Mouse (Mus musculus) layer of hippocampus, postnatal 36 days (tissue): Measurements from ENCODE around the gene Arpc1a. TPM values are rescaled to one million over a fixed set of nuclear protein-coding genes. Genes with fewer than 3 reads are reported as not detected.
"Not testable (repeated sequence)": the region's sequence is repeated elsewhere in the genome, so short reads cannot be mapped to it uniquely, and the experiment has no call there.

Source experiments
- DNase-seq, 2 experiments: peaks; one replicate each; pipeline ENCODE4 v3.0.0; 2022
- total RNA-seq, 2 experiments: library from RNA; stranded (reverse); gene quantifications; 2 replicates each; pipeline ENCODE4 v1.2.3; 2021

Gene Arpc1a
- total RNA-seq, 2 experiments from 2014 or later = 248 to 263 TPM

DNA sequence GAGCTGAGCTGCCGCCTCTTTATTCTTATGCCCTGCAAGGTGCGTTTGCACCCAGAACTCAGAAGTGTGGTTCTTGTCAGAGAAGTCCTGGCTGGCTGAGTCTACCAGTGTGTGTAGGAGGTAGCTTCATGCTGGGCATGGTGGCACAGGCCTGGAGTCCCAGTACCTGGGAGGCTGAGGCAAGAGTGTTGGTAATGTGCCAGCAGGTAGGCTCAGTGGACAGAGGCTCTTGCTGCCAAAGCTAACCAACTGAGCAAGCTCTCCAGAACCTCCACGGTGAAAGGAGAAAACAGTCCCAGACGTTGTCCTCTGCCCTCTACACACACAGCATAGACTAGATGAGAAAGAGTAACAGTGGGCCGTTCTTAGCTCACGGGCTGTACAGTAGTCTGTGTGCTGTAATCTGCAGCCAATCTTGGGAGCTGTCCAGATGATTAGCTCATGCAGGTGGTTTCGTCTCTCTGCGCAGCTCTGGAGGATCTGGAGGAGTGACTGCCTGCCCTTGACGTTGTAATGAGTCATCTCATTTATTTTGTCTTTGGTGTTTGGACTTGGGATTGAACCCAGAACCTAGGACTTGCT, 22.2 kb downstream of the Arpc1a start:
- DNase-seq = no peak

DNA sequence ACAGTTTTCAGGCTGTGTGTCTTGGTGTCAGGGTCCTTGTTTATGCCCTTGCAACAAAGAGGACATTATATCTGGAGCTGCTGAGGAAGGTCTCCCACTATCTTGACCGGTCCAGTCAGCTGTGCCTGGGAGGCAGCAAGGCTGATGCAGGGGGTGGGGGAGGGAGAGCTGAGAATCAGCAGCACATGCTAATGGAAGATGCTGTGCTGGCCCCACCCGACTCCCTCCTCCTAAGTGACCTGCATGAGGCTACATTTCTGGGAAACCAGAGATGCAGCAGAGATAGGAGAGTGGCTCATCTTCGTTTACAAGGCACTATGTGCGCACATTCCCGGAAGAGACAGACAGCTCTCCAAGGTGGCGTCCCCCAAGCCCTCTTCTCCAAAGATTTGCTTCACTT, 26.8 kb downstream of the Arpc1a start:
- no peak for DNase-seq

DNA sequence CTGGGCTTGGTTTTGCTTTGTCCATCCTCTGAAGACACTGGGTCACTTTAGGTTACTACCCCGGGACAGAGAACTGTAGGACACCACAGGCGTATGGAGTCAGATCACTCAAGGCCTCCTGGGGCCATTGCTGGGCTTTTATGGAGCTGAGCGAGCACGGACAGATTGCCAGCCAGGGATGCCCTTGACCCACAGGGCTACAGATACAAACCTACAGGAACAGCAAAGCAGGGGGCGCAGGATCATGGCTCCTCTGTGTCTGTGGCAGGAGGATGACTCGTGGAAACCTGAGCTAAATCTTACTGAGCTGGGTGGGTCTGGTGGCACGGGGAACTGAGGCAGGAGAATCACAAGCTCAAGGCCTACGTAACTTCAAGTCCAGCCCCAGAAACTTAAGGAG, 28.9 kb downstream of the Arpc1a start:
- DNase-seq = no peak

DNA sequence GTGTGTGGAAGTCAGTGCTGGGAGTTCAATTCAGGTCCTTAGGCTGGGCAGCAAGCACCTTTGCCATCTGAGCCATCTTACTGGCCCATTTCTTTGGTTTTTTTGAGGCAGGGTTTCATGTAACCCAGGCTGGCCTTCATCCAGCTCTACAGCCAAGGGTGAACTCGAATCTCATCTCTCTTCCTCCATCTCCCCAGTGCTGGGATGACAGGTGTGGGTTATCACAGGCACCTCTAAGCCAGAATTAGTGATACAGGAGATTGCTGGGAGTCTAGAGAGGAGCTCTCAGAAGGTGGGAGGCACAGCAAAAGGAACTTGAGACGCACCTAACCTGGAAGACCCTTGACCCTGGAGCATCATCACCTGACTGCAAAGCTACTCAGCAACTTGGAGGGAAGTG, 29.8 kb downstream of the Arpc1a start:
- no peak for DNase-seq

DNA sequence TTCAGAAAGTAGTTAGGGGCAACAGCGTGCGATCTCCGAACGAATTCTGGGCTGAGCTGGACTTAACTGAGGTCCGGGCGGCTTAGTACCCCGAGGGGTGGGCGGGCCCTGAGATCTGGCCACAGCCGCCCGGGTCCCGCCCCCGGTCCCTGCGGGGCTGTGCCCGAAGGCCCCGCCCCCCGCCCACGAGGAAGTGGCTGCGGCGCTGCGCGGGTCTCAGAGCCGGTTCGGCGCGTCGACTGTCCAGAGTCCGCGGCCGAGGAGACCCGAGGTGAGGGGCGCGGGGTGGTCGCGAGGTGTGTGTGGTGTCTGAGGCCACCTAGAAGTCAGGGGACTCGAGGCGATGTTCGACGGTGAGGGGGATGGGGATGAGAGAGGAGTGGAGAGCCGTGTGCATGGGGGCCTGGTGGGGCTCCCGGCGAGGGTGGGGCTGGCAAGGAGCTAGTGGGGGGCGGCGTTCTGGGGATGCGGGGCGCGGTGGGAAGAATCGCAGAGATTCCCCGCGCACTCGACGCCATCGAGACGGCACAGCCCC, 30.5 kb downstream of the Arpc1a start, which contains the start of gene Arpc1b:
Arpc1b (plus strand) TSS at position 145 of the 535 bp plus-strand sequence.
- no peak for DNase-seq

DNA sequence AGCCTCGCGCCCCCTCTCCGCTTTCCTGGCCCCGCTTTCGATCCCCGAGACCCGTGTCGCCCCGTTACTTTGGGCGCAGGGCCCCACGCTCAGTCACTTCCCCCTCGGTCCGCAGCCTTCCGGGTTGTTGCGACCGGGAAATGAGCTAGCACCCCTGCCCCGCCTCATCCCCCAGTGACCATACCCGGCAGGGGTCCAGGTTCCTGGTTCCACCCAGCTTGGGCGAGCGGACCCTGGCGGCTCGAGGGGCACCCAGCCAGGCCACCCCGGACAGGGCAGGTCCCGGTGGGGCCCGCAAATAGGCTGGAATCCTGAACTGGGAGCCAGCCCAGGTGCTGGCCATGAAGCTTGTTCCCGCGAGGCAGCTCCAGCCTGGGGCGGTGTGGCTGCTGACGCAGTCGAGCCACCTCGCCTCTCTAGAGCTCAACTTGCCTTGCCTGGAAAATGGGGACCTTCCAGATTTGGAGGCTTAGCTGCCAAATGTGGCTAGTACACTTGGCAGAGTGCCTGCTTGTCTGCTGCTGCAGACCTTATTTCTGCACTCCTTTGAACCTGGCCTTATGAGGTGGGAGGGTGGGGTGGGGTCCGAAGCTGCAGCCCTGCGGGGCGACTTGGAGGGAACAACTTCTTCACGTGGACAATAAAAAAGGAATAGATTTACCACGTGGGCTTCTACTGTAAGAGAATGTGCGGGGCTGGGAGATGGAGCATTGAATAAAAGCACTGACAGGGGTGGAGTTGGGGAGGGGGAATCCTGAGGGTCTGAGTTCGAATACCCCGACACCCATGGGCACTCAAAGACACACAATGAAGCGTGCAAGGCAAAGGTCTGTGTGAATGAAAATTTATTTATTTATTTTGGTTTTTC, 31.2 kb downstream of the Arpc1a start:
- no peak for DNase-seq

DNA sequence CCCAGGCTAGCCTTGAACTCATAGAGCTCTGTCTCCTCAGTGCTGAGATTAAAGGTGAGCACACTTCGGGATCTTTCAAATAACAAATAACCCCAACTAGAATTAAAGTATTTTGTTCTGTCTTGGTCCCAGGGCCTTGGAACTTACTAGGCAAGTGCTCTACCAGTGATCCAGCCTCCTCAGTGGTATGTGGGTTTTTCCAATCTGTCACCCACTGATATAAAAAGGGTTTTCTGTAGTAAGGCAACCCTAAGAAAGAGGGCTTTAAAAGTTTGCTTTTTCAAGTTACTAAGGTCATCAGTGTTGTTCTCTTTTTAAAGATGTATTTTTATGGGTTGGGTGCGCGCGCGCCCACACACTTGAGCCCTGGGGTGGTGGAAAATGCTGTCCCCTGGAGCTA, 32.1 kb downstream of the Arpc1a start:
- no peak for DNase-seq

DNA sequence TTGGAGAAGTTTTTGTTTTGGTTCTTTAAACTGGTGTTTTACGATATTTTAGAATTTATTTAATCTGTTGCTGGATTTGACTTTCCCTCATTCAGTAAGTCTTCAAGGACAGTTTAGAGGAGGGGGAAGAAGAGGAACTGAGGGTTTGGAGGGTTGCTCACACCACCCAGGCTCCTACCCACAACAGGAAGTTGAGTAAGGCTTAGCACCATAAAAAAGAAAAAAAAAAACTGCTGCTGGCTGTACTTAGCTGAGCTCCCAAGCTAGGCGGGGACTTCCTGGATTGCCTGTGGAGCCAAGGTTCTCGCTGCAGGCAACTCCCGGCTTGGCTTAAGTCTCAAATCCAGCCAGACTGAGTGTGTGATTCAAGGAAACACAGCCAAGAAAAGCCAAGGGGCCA, 32.7 kb downstream of the Arpc1a start:
- no peak for DNase-seq

DNA sequence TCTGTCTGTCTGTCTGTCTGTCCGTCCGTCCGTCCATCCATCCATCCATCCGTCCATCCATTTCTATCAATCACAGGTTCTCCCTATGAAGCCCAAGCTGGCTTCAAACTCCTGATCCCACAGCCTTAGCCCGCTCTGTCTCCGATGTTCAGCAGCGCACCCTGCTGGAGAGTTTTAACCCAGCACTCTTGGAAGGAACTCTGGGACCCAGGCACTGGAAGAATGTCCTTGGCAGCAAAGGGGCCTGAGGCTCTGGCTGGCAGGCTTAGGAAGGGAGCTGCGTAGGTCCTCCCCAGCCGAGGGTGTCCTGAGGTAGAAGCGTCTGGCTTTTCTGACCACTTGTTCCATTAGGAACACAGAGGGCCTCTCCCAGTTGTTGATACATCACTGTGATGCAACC, 33.3 kb downstream of the Arpc1a start:
- DNase-seq = no peak

DNA sequence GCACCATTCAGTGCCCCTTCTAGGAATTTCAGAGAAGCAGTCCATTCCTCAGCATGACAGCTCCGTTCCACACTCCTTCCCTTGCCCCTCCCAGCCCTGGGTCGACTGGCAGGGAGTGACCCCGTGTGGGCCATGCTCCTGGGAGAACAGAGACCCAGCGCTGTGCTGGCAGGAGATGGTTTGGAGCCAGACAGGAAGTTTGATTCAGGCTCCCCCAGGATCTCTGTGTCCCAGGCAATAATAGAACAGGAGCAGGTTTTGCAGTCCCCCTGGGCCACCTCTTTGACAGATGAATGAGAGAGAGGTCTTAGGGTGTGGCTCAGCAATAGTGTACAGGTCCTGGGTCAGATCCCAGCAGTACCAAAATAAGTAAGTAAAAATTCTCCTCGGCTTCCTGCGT, 34.4 kb downstream of the Arpc1a start:
- DNase-seq = no peak

DNA sequence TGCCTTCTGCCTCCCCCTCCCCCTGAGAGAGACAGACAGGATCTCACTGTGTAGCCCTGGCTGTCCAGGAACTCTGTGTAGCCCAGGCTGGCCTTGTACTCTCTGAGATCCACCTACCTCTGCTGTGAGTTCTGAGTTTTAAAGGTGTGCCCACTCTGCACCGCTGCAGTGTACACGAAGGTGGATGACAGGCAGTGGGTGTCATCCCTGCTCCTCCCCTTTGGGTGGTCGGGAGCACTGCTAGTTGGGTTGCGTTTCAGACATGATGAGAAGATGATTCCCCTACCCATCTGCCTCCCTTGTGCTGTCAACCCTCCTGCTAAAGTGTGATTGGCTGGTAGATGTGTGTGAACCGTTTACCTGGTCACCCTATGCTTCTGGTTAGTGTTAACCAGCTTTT, 34.8 kb downstream of the Arpc1a start:
- DNase-seq = no peak

DNA sequence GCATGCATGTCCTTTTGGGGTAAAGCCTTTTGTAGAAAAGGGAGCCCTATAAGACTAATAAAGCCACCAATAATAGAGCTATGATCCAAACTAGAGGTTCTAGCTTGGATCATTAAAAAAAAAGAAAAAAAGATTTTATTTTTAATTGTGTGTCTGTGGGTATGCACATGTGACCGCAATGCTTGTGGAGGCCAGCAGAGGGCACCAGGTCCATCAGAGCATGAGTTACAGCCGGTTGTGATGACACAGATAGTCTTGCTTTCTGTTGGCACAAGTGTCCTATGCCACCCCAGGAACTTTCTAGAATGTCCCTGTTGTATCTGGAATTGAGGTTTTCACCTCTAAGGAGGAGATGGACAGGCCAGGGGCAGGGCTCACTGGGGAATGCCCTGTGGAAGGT, 35.8 kb downstream of the Arpc1a start:
- DNase-seq = no peak

DNA sequence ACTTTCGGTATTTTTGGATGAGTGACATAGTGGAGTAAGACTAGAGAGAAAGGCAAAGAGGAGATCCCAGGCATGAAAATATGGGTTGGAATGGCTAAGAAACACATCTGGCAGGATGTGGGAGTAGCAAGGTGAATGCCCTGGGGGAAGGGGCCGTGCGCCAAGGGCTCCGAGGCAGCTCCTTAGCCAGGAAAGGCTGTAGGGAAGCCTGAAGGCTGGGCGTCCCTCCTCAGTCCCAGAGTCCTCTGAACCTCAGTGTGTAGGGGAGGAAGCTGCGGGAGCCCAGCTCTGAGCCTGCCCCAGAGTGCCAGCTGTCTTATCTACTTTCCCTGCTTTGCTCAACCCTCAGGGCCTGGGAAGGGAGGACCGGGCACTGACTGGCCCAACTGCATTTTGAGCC, 37.3 kb downstream of the Arpc1a start:
- no peak for DNase-seq

DNA sequence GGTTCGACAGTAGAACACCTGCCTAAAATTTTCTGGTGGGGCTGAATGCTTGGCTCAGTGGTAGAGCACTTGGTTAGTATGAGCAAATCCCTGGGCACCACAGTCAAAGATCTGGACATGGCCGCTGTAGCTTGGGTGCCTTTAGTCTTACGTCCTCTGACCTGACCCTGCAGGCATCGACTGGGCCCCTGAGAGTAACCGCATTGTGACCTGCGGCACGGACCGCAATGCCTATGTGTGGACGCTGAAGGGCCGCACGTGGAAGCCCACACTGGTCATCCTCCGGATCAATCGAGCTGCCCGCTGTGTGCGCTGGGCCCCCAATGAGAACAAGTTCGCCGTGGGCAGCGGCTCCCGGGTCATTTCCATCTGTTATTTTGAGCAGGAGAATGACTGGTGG, 39.8 kb downstream of the Arpc1a start:
- DNase-seq = no peak

DNA sequence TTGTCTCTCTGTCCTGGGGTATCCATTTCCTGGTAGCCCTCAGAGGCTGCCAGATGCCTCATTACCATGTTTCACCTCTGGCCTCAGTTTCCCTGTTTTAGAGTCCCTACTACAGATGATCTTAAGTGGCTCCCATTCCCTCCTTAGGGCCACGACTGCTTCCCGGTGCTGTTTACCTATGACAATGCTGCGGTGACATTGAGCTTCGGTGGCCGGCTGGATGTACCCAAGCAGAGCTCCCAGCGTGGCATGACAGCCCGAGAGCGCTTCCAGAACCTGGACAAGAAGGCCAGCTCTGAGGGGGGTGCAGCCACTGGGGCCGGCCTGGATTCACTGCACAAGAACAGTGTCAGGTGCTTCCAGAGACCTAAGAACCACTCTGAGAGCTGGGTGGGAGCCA, 43.0 kb downstream of the Arpc1a start:
- DNase-seq = no peak

DNA sequence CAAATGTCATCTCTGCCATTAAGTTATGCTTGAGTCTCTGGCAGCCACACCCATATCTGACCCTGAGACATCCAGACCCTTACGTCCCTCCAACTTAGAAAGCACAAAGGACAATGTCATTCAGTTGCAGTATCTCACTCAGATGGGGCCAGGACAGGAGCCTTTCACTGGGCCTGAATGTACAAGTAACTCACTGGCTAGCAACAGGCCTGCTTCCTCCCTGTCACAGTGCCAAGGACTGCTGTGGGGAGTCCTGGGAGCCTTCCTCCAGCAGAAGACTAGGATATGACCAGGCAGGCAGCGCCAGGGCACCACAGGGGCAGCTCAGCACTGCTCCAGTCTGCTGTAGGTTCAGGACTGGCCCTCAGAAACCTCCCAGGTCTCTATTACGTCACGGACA, 45.5 kb downstream of the Arpc1a start:
- DNase-seq = no peak

DNA sequence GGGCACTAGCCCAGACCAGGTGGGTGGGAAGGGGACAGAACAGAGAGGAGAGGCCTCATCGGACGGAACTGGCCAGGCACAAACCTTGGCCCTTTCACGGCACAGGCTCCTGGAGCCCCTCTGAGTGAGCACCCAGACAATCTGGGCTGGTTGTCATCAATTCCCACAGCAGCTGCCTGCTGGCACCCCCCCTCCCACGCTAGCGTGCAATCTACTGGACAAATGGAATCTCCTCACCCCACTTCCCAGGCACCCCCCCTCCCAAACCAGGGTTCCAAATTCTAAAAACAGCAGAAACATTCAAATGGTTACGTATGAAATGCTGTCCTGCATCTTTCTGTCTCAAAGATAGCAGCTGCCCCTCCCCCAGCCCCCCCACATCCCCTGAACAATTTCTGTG, 46.1 kb downstream of the Arpc1a start:
- not testable (repeated sequence) for DNase-seq

DNA sequence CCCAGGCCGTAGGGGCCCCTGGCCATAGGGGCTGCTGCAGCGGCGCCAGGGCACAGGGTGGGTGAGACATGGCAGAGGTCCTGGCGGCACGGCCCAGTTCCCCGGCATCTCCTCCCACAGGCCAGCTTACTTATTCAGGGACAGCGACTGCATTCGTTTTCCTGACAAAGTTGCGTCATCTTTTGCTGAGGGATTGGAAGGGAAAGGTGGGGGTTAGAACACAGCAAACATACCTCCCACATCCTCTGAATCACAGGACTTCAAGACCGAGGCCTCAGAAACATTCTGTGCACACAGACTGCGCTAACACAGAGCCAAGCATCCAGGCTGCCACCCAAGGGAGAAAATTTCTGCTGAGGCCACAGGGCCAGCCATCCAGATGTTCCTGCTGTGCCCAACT, 46.6 kb downstream of the Arpc1a start:
- DNase-seq = peak; percentile 54 to 65

DNA sequence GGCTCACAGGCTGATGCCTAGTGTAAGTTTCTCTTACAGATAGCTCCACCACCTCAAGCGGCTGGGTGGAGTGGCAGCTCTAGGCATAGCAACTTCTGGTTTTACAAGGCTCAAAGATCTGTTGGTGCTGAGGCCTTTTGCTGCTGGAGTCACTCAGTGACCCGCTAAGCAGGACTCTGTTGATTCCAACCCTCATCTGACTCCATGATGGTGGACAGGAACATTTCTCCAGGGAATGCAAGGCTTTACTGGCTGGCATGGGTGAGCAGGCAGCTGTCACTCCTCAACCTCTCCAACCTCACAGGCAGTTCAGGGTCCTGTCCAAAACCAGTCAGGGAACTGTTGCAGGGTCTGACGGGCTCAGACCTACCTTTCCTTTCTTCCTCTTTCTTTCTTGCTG, 47.4 kb downstream of the Arpc1a start:
- no peak for DNase-seq

DNA sequence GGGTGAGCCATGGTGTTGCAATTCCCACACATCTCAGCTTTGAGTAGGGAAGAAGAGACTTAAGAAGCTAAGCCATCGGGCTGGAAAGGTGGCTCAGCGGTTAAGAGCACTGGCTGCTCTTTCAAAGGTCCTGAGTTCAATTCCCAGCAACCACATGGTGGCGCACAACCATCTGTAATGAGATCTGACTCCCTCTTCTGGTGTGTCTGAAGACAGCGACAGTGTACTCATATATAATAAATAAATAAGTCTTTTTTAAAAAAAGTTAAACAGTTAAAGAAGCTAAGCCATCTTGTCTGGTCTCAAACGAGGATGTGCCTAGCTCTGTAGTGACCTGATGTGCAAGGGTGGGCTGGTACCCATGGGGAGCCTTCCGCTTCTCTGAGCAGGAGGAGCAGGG, 49.6 kb downstream of the Arpc1a start:
- DNase-seq = not testable (repeated sequence)

DNA sequence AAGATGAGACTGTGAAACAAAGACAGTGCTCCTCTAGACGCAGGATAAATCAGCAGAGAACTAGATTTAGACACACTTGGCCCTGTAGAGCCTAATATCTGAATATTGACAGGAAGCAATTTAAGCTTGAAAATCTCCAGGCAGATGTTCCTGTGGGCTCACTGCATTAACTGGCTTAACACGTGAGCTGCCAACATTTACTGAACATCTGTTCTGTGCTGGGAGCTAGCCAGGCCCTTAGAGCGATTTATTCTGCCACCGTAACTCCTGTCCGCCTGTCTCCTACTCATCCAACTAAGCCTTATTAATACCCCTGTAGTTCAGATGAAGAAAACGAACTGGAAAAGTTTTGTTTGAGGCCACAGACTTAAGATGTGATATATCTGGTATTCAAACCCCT, 55.2 kb downstream of the Arpc1a start:
- DNase-seq = no peak

DNA sequence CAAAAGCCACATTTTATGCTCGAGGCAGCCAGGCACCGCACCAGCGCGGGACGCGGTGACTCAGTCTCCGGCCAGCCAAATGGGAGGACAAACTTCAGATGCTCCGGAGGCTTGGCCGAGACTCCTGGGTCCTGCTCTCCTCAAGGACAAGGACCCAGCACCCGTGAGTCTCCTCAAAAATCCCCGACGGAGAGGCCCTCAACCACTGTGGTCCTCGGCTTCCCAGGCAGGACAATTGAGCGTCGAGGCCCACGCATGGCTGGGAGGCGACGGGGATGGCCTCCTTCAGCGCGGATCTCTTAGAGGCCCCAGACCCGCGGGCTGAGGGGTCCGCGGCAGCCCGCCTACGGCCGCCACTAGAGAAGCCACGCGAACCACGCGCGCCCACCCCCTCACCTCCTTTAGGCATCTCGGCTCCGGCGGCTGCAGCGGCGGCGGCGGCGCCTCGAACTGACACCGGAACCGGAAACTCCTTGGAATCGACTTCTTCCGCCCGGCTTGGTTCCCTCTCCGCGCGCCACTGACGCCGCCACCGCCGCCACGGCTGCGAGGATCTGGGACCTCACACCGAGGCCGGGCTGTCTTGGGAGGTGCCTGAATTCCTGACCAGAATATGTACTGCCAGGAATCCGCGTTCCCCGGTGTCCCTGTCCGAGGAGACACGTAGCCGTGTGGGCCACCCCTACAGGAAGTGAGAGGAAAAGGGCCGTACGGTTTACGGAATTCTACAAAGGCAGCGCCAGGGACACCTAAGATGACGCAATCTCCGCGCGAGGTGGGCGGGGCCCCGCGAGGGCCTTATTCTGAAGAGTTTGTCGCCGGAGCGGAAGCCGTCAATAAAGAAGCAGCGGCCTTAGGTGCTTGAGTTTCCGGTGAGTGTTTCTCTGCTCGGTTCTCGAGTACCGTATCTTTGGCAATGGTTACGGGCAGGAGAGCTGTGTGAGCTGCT, 56.2 kb downstream of the Arpc1a start, which contains the start of the genes Pdap1 and Bud31:
Pdap1 (minus strand) TSS at position 668 of the 949 bp plus-strand sequence.
Bud31 (plus strand) TSS at position 792 of the 949 bp plus-strand sequence.
- peak; percentile 95 to 96 for DNase-seq

DNA sequence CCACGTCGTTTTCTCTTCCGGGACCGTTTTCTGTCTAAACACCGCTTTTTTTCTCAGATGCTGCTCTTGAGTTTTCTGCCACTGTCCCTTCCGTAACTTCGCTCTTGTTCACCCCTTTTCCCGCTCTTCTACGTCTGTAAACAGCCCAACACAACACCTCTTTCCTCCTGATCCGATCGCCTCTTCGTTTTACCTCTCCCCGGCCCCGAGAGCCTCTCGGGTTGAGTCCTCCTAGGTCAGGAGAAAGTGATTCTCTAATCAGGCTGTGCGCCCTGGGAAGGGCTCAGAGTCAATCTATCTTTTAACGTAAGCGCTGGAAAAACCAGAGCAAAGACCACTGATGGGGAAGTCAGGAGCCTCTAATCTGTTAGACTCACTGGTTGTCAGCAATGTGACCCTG, 57.0 kb downstream of the Arpc1a start:
- no peak for DNase-seq
